Mouse (Mus musculus) C2C12 (cell line): ENCODE data around the gene Scp2.

Experiments
- CTCF ChIP-seq: IDR thresholded peaks from one replicate; pipeline ENCODE4 v1.5.1; 2011; ENCODE audit not compliant: control insufficient read depth, insufficient read depth, insufficient read length
- MAX ChIP-seq: IDR thresholded peaks from one replicate; pipeline ENCODE4 v1.6.1; 2011; ENCODE audit warnings: mild to moderate bottlenecking, control low read depth
- MYOD1 ChIP-seq: IDR thresholded peaks from one replicate; pipeline ENCODE4 v1.6.1; 2011; ENCODE audit warnings: low read depth; ENCODE audit not compliant: control insufficient read depth, insufficient read length
- MYOG ChIP-seq: IDR thresholded peaks from one replicate; pipeline ENCODE4 v1.6.1; 2011; ENCODE audit not compliant: control insufficient read depth, insufficient read length; ENCODE audit errors: extremely low read depth
- USF1 ChIP-seq: IDR thresholded peaks from one replicate; pipeline ENCODE4 v1.6.1; 2011; ENCODE audit warnings: low read depth, mild to moderate bottlenecking, control low read depth, moderate library complexity

GRCm38 (mm10) chr4:108018961-108019921, 125.6 kb downstream of the Scp2 start:
- TF ChIP-seq CTCF (no peak), MAX (no peak), USF1 (no peak), MYOG (no peak), MYOD1 (no peak)
